Mouse (Mus musculus) embryonic facial prominence, embryonic 15.5 days (tissue): ENCODE results near the gene Dnah2. TPM values are rescaled to one million over a fixed set of nuclear protein-coding genes. Genes with fewer than 3 reads are reported as not detected.
"Not testable (repeated sequence)": the region's sequence is repeated elsewhere in the genome, so short reads cannot be mapped to it uniquely, and the experiment has no call there.

Experiments used
- ATAC-seq: fragments of 200-750 bp; cut with Nextera tagmentation; 2 replicates; pipeline ENCODE4 v1.8.0; 2017; ENCODE audit warnings: low read depth, moderate TSS enrichment; ENCODE audit not compliant: insufficient number of reproducible peaks, low FRiP score, low TSS enrichment
- H3K27ac ChIP-seq: fragments of 300-500 bp; sonication (generic); replicated peaks from 2 replicates; pipeline ENCODE4 v1.5.1; 2015; ENCODE audit warnings: mild to moderate bottlenecking, inconsistent platforms
- H3K27me3 ChIP-seq: fragments of 300-500 bp; sonication (generic); 2 replicates; pipeline ENCODE4 v1.6.1; 2015; ENCODE audit warnings: inconsistent platforms
- H3K36me3 ChIP-seq: fragments of 300-500 bp; sonication (generic); 2 replicates; pipeline ENCODE4 v1.6.1; 2015; ENCODE audit warnings: mild to moderate bottlenecking, inconsistent platforms
- H3K4me1 ChIP-seq: fragments of 300-500 bp; sonication (generic); 2 replicates; pipeline ENCODE4 v1.6.1; 2015; ENCODE audit warnings: inconsistent platforms
- H3K4me2 ChIP-seq: fragments of 300-500 bp; sonication (generic); replicated peaks from 2 replicates; pipeline ENCODE4 v1.6.1; 2015; ENCODE audit warnings: mild to moderate bottlenecking, inconsistent platforms
- H3K4me3 ChIP-seq: fragments of 300-500 bp; sonication (generic); replicated peaks from 2 replicates; pipeline ENCODE4 v1.5.1; 2015; ENCODE audit warnings: mild to moderate bottlenecking, inconsistent platforms
- H3K9ac ChIP-seq: fragments of 300-500 bp; sonication (generic); 2 replicates; pipeline ENCODE4 v1.6.1; 2015; ENCODE audit warnings: inconsistent platforms
- H3K9me3 ChIP-seq: fragments of 300-500 bp; sonication (generic); replicated peaks from 2 replicates; pipeline ENCODE4 v1.6.1; 2016; ENCODE audit warnings: inconsistent platforms
- WGBS: fragments of 180-500 bp; shearing (Covaris S2); methylation state at CpG from one replicate; pipeline ENCODE4 v1.1.7; 2015; 5-methylcytosine and 5-hydroxymethylcytosine counted together
- polyA plus RNA-seq: library from polyadenylated mRNA; unstranded; fragments of >200 nt; fragmentation: Nextera tagmentation; extraction: Ambion mirVana; gene quantifications from 2 replicates; pipeline ENCODE4 v1.2.1, GENCODE M21; 2015

Gene Dnah2
- polyA plus RNA-seq, 1 experiment from 2014 or later, result 8.3 TPM

DNA sequence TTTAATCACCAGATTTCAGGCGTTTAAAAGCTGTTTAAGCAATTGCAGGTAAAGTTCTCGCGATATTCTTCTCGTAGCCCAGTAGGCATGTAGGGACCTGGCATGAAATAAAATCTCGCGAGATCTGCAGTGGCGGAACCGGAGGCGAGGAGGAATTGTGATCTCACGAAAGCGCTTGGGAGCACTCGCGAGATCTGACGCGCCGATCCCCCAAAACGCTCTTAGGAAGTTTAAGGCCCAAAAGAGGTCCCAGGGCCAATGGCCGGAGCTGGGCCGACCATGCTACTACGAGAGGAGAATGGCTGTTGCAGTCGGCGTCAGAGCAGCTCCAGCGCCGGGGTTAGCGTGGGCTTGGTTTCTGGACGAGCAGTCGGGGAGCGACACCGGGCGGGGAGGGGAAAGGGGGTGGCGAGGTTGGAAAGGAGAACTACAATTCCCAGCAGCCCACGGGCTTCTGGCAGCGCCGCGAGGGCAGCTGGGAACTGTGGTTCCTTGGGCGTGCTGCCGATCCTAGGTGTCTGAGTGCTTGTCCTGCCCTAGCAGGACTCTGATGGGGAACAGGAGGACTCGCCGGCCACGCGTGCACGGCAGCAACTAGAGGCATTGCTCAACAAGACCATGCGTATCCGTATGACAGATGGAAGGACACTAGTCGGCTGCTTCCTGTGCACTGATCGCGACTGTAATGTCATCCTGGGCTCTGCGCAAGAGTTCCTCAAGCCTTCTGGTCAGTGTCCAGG is 153.1 kb downstream of the Dnah2 start:
- H3K27ac ChIP-seq, result peak overlapping the region; percentile 99
- WGBS, result under 1% methylated on average over 48 of the region's 48 CpGs
- peaks cover 43% of the 10 kb centered on the region for H3K4me1 ChIP-seq
- H3K36me3 ChIP-seq, result peaks cover 20% of the 10 kb centered on the region
- ATAC-seq, result peak; percentile 91
- no peaks in the 10 kb centered on the region for H3K27me3 ChIP-seq
- H3K9me3 ChIP-seq, result no peaks in the 10 kb centered on the region
- peak overlapping the region; percentile 80 for H3K4me2 ChIP-seq
- H3K4me3 ChIP-seq, result peak overlapping the region; percentile 77
- peak overlapping the region; percentile 97 for H3K9ac ChIP-seq

DNA sequence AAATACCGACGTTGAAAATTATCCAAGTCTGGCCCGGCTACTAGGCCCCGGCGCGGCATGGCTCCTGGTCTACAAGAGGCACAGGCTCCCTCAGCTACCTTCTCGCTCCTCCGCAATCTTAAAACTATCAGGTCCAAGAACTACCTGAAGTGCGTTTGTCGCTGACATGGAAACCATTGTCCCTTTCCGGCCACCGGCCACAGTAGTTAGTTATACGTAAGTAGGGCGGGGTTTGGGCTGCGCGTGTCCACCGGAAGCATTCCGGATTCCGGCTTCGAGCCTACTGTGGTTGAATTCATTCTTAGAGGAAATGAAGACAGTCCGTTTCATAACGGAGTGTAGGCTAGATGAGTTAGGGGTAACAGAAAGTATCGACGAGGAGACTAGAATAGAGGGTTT is 153.7 kb downstream of the Dnah2 start, which contains the start of the genes Naa38 and Cyb5d1:
Naa38 (plus strand) TSS at position 253 of the 399 bp plus-strand sequence.
Cyb5d1 (minus strand) TSS at position 397 of the 399 bp plus-strand sequence.
- Histone ChIP-seq H3K36me3 (peaks cover 15% of the 10 kb centered on the region), H3K4me2 (peak within 1 kb of the TSS; percentile 80), H3K4me3 (peak within 1 kb of the TSS; percentile 77), H3K9ac (peak within 1 kb of the TSS; percentile 97), H3K27ac (peak within 1 kb of the TSS; percentile 99), H3K4me1 (peaks cover 44% of the 10 kb centered on the region)
- ATAC-seq, result peak; percentile 83
- not testable (repeated sequence) for H3K9me3 ChIP-seq, H3K27me3 ChIP-seq
- WGBS, result under 1% methylated on average over 24 of the region's 24 CpGs

DNA sequence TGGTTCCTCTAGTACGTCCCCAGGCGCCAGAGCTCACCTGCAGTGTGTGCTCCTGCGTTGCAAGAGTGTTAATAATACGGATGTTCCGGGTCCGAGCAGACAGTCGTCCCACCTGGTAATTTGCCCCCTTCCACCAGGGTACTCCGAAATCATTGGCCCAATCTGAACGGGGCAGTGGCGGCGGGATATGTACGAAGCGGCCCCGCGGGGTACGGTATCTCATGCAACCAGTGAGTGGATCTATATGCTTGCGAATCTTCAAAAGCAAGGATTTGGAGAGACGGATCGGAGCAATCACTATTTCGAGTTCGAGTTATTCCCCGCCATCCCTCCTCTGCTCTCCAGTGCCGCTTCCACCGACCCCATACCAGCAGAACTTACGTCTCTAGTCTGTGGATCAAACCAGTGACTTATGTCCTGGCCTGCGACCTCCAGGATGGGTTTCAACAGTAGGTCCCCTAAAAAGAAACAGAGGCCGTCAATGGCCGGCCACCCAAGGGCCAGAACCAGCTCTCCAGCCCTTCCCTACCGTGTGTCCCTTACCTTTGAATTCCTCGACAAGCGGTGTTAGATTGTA is 154.2 kb downstream of the Dnah2 start:
- peak overlapping the region; percentile 99 for H3K27ac ChIP-seq
- not testable (repeated sequence) for ATAC-seq, H3K27me3 ChIP-seq, H3K9me3 ChIP-seq, H3K36me3 ChIP-seq
- H3K4me3 ChIP-seq, result peak overlapping the region; percentile 77
- 1% methylated on average over 31 of the region's 31 CpGs for WGBS
- H3K4me1 ChIP-seq, result peaks cover 44% of the 10 kb centered on the region
- H3K9ac ChIP-seq, result peak overlapping the region; percentile 53
- H3K4me2 ChIP-seq, result peak overlapping the region; percentile 80

DNA sequence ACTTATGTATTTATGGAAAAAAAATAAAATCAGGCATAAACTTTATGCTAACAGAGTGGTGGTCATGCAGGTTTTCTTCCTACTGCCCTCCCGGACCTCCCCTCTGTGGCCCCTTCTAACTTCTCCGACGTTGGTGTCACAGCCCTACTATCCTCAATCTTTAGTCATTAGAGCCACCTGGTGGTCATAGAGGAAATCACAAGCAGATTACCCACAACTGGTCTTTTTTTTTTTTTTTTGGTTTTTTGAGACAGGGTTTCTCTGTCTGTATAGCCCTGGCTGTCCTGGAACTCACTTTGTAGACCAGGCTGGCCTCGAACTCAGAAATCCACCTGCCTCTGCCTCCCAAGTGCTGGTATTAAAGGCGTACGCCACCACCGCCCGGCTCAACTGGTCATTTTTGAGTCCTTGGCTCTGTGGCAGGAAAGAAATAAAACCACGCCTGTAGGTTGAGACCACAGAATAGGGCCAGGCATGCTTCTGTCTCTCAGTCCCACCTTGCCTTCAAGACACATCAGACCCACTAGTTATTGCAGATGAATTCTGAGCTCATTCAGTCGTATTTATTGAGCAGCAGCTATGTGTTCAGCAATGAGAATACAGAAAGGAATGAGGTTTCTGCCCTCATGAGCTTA is 158.4 kb downstream of the Dnah2 start:
- Histone ChIP-seq H3K9ac (no peak overlapping the region), H3K4me3 (no peak overlapping the region), H3K27me3 (no peaks in the 10 kb centered on the region), H3K27ac (no peak overlapping the region), H3K9me3 (no peaks in the 10 kb centered on the region), H3K4me1 (peaks cover 15% of the 10 kb centered on the region), H3K4me2 (0 out of 2 replicates have a peak overlapping the region, but pooled peaks have one; percentile 19), H3K36me3 (peaks cover 5% of the 10 kb centered on the region; the same call in 1 of the 2 replicates)
- WGBS, result 50% methylated on average over 10 of the region's 10 CpGs
- ATAC-seq, result 0 out of 2 replicates have a peak, but pooled peaks have one; percentile 15

DNA sequence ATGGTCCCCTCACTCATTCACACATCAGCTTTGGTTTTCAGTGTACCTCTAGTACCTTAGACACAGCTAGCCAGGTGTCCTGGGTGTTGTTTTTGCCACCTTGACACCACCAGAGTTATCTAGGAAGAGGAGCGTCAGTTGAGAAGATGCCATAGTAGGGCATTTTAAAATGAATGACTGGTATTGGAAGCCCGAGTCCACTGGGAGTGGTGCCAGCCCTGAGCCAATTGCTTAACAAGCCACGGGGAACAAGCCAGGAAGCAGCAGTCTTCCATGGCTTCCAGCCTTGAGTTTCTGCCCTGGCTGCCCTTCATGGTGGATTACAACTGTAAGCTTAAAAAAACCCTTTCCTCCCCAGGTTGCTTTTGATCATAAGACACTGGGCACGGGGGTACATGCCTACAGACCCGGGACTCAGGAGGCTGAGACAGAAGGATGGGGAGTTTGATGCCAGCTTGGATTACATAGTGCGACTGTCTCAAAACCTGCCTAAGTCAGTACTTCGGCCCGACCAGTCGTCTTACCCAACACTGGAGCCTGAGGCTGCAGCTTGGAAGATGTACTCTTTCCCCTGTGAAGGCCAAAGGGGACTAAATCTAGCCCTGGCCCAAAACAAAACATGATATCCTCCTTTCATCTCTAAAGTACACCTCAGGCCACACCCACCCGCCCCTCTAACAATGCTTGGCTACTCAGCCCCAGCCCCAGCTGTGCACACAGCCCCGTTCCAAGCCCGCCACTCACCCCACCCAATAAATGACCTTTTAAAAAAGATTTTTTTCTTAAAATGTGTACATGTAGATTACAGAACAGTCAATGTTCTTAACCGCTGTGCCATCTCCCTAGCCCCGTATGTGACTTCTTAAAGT is 159.1 kb downstream of the Dnah2 start:
- no peak for ATAC-seq
- Histone ChIP-seq H3K27me3 (no peaks in the 10 kb centered on the region), H3K4me1 (peaks cover 15% of the 10 kb centered on the region), H3K36me3 (peaks cover 5% of the 10 kb centered on the region; the same call in 1 of the 2 replicates), H3K4me3 (no peak overlapping the region), H3K9ac (no peak overlapping the region), H3K27ac (no peak overlapping the region), H3K4me2 (0 out of 2 replicates have a peak overlapping the region, but pooled peaks have one; percentile 19), H3K9me3 (no peaks in the 10 kb centered on the region)
- WGBS, result 48% methylated on average over 14 of the region's 14 CpGs

DNA sequence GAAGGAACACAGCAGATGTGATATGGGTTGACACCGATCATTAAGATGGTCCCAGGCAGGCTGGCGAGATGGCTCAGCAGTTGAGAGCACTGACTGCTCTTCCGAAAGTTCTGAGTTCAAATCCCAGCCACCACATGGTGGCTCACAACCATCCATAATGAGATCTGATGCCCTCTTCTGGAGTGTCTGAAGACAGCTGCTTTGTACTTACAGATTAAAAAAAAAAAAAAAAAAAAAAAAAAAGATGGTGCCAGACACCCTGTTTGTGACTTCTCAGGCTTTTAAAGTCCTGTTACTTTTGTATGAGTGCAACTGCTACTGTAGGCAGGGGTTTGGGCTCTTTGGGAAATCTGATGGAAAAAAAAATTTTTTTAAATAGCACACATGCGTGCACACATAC is 160.2 kb downstream of the Dnah2 start:
- ATAC-seq, result no peak

DNA sequence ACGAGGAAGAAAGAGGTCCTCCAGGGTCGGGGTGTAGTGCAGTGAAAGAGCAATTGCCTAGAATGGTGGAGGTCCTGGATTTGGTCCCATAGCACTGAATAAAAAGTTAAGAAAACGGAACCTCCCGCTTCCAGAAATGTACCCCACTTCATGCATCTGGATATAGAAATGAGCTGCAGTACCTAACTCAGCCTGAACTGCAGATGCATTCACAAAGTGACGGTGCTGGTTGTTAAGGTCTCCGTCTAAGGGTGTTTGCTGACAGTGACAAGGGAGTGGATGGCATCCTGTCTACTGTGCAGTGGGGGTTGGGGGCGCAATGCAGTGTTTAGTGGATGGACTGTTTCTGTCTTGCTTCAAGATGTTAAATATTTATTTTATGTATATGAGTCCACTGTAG is 162.2 kb downstream of the Dnah2 start:
- WGBS, result 82% methylated on average over 7 of the region's 7 CpGs
- no peaks in the 10 kb centered on the region for H3K27me3 ChIP-seq
- ATAC-seq, result no peak
- H3K36me3 ChIP-seq, result no peaks in the 10 kb centered on the region
- no peak overlapping the region for H3K4me2 ChIP-seq
- H3K4me3 ChIP-seq, result no peak overlapping the region
- H3K4me1 ChIP-seq, result peaks cover 16% of the 10 kb centered on the region
- H3K9me3 ChIP-seq, result no peaks in the 10 kb centered on the region
- no peak overlapping the region for H3K9ac ChIP-seq
- no peak overlapping the region for H3K27ac ChIP-seq

More for the DNA sequence above, 160.2 kb downstream of the Dnah2 start:
- H3K4me1 ChIP-seq, result peaks cover 11% of the 10 kb centered on the region
- H3K27me3 ChIP-seq, result no peaks in the 10 kb centered on the region
- no peak overlapping the region for H3K9ac ChIP-seq
- 94% methylated on average over 4 of the region's 4 CpGs for WGBS
- H3K4me2 ChIP-seq, result no peak overlapping the region
- H3K4me3 ChIP-seq, result no peak overlapping the region
- no peaks in the 10 kb centered on the region for H3K9me3 ChIP-seq
- H3K27ac ChIP-seq, result no peak overlapping the region
- H3K36me3 ChIP-seq, result peaks cover 5% of the 10 kb centered on the region; the same call in 1 of the 2 replicates

DNA sequence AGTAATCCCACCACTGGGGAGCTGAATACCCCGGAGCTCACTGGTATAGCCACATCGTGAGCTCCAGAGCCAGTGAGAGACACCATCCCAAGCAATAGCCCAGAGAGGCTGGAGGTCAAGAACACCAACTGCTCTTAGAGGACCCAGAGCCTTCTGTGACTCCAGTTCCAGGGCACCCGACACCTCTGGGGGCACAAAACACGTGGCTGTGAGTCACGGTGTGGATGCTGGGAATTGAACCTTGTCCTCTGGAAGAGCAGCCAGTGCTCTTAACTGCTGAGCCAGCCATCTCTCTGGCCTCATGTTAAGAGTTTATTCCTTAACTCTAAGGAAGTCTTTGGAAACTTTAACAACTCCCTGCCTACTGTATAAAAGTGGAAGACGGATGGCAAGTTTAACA is 163.9 kb downstream of the Dnah2 start:
- WGBS, result 73% methylated on average over 6 of the region's 6 CpGs
- Histone ChIP-seq H3K9me3 (no peaks in the 10 kb centered on the region), H3K27ac (no peak overlapping the region), H3K4me1 (peaks cover 12% of the 10 kb centered on the region), H3K36me3 (no peaks in the 10 kb centered on the region), H3K9ac (no peak overlapping the region), H3K4me2 (no peak overlapping the region), H3K27me3 (no peaks in the 10 kb centered on the region), H3K4me3 (no peak overlapping the region)
- ATAC-seq, result no peak

DNA sequence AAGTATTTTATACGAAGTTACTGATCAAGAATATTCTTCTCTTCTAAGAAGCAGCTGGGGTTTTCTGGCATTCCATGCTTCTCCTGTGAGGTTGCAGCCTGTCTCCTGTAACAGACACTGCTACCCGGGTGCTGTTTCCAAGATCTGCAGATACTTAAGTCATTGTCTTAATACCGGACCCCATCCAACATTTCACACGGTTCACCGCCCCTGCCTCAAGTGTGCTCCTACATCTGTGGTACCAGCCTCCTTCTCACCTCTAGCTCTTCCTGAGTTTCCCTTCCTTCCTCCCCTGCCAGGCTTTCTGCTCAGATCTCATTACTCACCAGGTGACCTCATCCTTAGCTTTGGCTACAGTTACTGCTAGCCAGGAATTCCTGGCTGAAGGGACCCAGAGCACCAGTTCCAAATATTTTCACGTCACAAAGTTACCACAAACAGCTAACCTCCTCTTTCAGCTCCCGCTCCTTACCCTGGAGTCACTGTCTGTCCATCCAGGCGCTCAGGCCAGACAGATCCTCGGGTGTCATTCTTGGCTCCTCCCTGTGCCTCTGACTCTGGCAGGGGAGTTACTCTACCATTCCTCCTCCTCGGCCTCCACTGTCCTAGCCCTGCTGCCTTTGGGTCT is 166.3 kb downstream of the Dnah2 start:
- Histone ChIP-seq H3K9me3 (no peaks in the 10 kb centered on the region), H3K36me3 (no peaks in the 10 kb centered on the region), H3K27ac (no peak overlapping the region), H3K4me2 (no peak overlapping the region), H3K27me3 (no peaks in the 10 kb centered on the region), H3K4me3 (no peak overlapping the region), H3K9ac (no peak overlapping the region), H3K4me1 (0 out of 2 replicates have a peak, but pooled peaks cover 5% of the 10 kb centered on the region)
- WGBS, result 58% methylated on average over 10 of the region's 10 CpGs
- ATAC-seq, result no peak

DNA sequence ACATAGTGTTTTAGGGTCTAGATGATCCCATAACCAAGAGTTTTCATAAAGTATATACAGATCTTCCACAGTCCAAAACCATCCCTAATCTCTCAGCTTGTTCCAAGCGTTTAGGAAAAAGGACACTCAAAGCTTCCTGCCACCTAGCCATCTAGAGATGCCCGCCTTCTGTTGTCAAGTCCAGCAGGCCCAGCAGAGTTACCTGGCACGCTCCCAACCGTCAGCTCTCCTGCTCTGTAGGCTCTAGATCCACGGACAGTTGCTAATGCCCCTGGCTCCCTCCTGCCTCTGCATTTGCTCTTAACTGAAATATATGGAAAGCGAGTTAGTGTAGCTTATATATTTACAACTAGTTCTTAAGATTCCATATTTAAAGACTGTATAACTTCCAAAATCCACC is 167.6 kb downstream of the Dnah2 start:
- 77% methylated on average over 6 of the region's 6 CpGs for WGBS

More for the DNA sequence above, 167.6 kb downstream of the Dnah2 start:
- Histone ChIP-seq H3K4me3 (no peak overlapping the region), H3K27me3 (no peaks in the 10 kb centered on the region), H3K4me2 (no peak overlapping the region), H3K4me1 (0 out of 2 replicates have a peak, but pooled peaks cover 5% of the 10 kb centered on the region), H3K9me3 (no peaks in the 10 kb centered on the region), H3K27ac (no peak overlapping the region), H3K36me3 (0 out of 2 replicates have a peak, but pooled peaks cover 2% of the 10 kb centered on the region), H3K9ac (no peak overlapping the region)
- no peak for ATAC-seq
